Mouse (Mus musculus) limb, embryonic 15.5 days (tissue): ENCODE results near the gene Prap1. TPM values are rescaled to one million over a fixed set of nuclear protein-coding genes. Genes with fewer than 3 reads are reported as not detected.
A peak's percentile ranks its signal among the peaks of the same experiment; 100 is the strongest.

ENCODE experiments used
- ATAC-seq: fragments of 200-750 bp; cut with Nextera tagmentation; 2 replicates; pipeline ENCODE4 v1.8.0; 2017; ENCODE audit warnings: low read depth, moderate TSS enrichment; ENCODE audit not compliant: insufficient number of reproducible peaks, low FRiP score, low TSS enrichment
- H3K27ac ChIP-seq: fragments of 300-500 bp; sonication (generic); 2 replicates; pipeline ENCODE4 v1.5.1; 2015; ENCODE audit warnings: moderate library complexity, mild to moderate bottlenecking, inconsistent platforms
- H3K27me3 ChIP-seq: fragments of 300-500 bp; sonication (generic); 2 replicates; pipeline ENCODE4 v1.6.1; 2015; ENCODE audit warnings: inconsistent platforms
- H3K36me3 ChIP-seq: fragments of 300-500 bp; sonication (generic); 2 replicates; pipeline ENCODE4 v1.6.1; 2015; ENCODE audit warnings: inconsistent platforms
- H3K4me1 ChIP-seq: fragments of 300-500 bp; sonication (generic); 2 replicates; pipeline ENCODE4 v1.6.1; 2015; ENCODE audit warnings: inconsistent platforms
- H3K4me2 ChIP-seq: fragments of 300-500 bp; sonication (generic); 2 replicates; pipeline ENCODE4 v1.6.1; 2015; ENCODE audit warnings: mild to moderate bottlenecking, inconsistent platforms
- H3K4me3 ChIP-seq: fragments of 300-500 bp; sonication (generic); 2 replicates; pipeline ENCODE4 v1.5.1; 2015; ENCODE audit warnings: mild to moderate bottlenecking, inconsistent platforms
- H3K9ac ChIP-seq: fragments of 300-500 bp; sonication (generic); 2 replicates; pipeline ENCODE4 v1.6.1; 2015; ENCODE audit warnings: inconsistent platforms
- H3K9me3 ChIP-seq: fragments of 300-500 bp; sonication (generic); 2 replicates; pipeline ENCODE4 v1.6.1; 2016; ENCODE audit warnings: inconsistent platforms
- WGBS: fragments of 180-500 bp; shearing (Covaris S2); methylation state at CpG from one replicate; pipeline ENCODE4 v1.1.7; 2015; 5-methylcytosine and 5-hydroxymethylcytosine counted together
- polyA plus RNA-seq: library from polyadenylated mRNA; unstranded; fragments of >200 nt; fragmentation: Nextera tagmentation; extraction: Ambion mirVana; gene quantifications from 2 replicates; pipeline ENCODE4 v1.2.1, GENCODE M21; 2015

The Prap1 gene
- polyA plus RNA-seq, 1 experiment from 2014 or later, result not detected

- whole genome bisulfite sequencing, result 53% methylated on average over 5 of the region's 5 CpGs
- Histone ChIP-seq H3K4me2 (no peak overlapping the region), H3K36me3 (0 out of 2 replicates have a peak, but pooled peaks cover 3% of the 10 kb centered on the region), H3K9ac (no peak overlapping the region), H3K27ac (no peak overlapping the region), H3K27me3 (no peaks in the 10 kb centered on the region), H3K9me3 (no peaks in the 10 kb centered on the region), H3K4me1 (peaks cover 5% of the 10 kb centered on the region; the same call in 1 of the 2 replicates), H3K4me3 (no peak overlapping the region)
- no peak for ATAC-seq
Observed at GRCm38 (mm10) chr7:140094954-140095353, 1.8 kb downstream of the Prap1 start.

- peaks cover 5% of the 10 kb centered on the region; the same call in 1 of the 2 replicates for H3K4me1 ChIP-seq
- no peak for ATAC-seq
- no peaks in the 10 kb centered on the region for H3K9me3 ChIP-seq
- H3K9ac ChIP-seq, result no peak overlapping the region
- H3K27ac ChIP-seq, result no peak overlapping the region
- no peak overlapping the region for H3K4me2 ChIP-seq
- no peaks in the 10 kb centered on the region for H3K27me3 ChIP-seq
- 25% methylated on average over 1 of the region's 1 CpGs for WGBS
- H3K36me3 ChIP-seq, result 0 out of 2 replicates have a peak, but pooled peaks cover 3% of the 10 kb centered on the region
- no peak overlapping the region for H3K4me3 ChIP-seq
Observed at GRCm38 (mm10) chr7:140095556-140095955, 2.4 kb downstream of the Prap1 start.

- H3K4me3 ChIP-seq, result no peak overlapping the region
- H3K27me3 ChIP-seq, result no peaks in the 10 kb centered on the region
- no peak overlapping the region for H3K4me2 ChIP-seq
- H3K9me3 ChIP-seq, result no peaks in the 10 kb centered on the region
- no peak overlapping the region for H3K27ac ChIP-seq
- no peak for ATAC-seq
- no peak overlapping the region for H3K9ac ChIP-seq
- 0 out of 2 replicates have a peak, but pooled peaks cover 3% of the 10 kb centered on the region for H3K36me3 ChIP-seq
- peaks cover 5% of the 10 kb centered on the region; the same call in 1 of the 2 replicates for H3K4me1 ChIP-seq
Observed at GRCm38 (mm10) chr7:140096055-140096454, 2.9 kb downstream of the Prap1 start.

GRCm38 (mm10) chr7:140098466-140098865 lies 5.3 kb downstream of the Prap1 start:
- H3K4me2 ChIP-seq, result no peak overlapping the region
- no peak overlapping the region for H3K4me3 ChIP-seq
- peaks cover 19% of the 10 kb centered on the region for H3K4me1 ChIP-seq
- H3K9ac ChIP-seq, result no peak overlapping the region
- no peak overlapping the region for H3K27ac ChIP-seq
- H3K9me3 ChIP-seq, result no peaks in the 10 kb centered on the region
- ATAC-seq, result no peak
- no peaks in the 10 kb centered on the region for H3K27me3 ChIP-seq
- 0 out of 2 replicates have a peak, but pooled peaks cover 3% of the 10 kb centered on the region for H3K36me3 ChIP-seq
- WGBS, result 88% methylated on average over 1 of the region's 1 CpGs

- 74% methylated on average over 10 of the region's 10 CpGs for WGBS
- peak overlapping the region; percentile 49 for H3K4me3 ChIP-seq
- ATAC-seq, result no peak
Observed at GRCm38 (mm10) chr7:140101498-140101897, 8.3 kb downstream of the Prap1 start.

GRCm38 (mm10) chr7:140101993-140102860 lies 9.0 kb downstream of the Prap1 start, which contains the start of gene Fuom:
TSS of gene Fuom (minus strand) at chr7:140102441.
- Histone ChIP-seq H3K36me3 (peaks cover 23% of the 10 kb centered on the region), H3K27me3 (no peaks in the 10 kb centered on the region), H3K27ac (peak within 1 kb of the TSS; percentile 18; the same call in 1 of the 2 replicates), H3K4me3 (peak within 1 kb of the TSS; percentile 49), H3K4me1 (peaks cover 14% of the 10 kb centered on the region), H3K9ac (0 out of 2 replicates have a peak within 1 kb of the TSS, but pooled peaks have one; percentile 21), H3K4me2 (peak within 1 kb of the TSS; percentile 80), H3K9me3 (no peaks in the 10 kb centered on the region)
- WGBS, result under 1% methylated on average over 30 of the region's 30 CpGs
- peak; percentile 76 for ATAC-seq

More at GRCm38 (mm10) chr7:140101498-140101897, 8.3 kb downstream of the Prap1 start:
- no peaks in the 10 kb centered on the region for H3K27me3 ChIP-seq
- H3K4me1 ChIP-seq, result peaks cover 14% of the 10 kb centered on the region
- H3K9ac ChIP-seq, result 0 out of 2 replicates have a peak overlapping the region, but pooled peaks have one; percentile 21
- H3K27ac ChIP-seq, result no peak overlapping the region
- no peaks in the 10 kb centered on the region for H3K9me3 ChIP-seq
- peak overlapping the region; percentile 80 for H3K4me2 ChIP-seq
- peaks cover 17% of the 10 kb centered on the region for H3K36me3 ChIP-seq

GRCm38 (mm10) chr7:140104009-140104408 lies 10.8 kb downstream of the Prap1 start:
- Histone ChIP-seq H3K4me2 (no peak overlapping the region), H3K4me3 (no peak overlapping the region), H3K4me1 (peaks cover 14% of the 10 kb centered on the region), H3K9ac (no peak overlapping the region), H3K27ac (no peak overlapping the region), H3K9me3 (no peaks in the 10 kb centered on the region), H3K36me3 (peaks cover 38% of the 10 kb centered on the region), H3K27me3 (no peaks in the 10 kb centered on the region)
- 76% methylated on average over 4 of the region's 4 CpGs for WGBS
- no peak for ATAC-seq

- Histone ChIP-seq H3K4me3 (no peak overlapping the region), H3K36me3 (peaks cover 61% of the 10 kb centered on the region), H3K27ac (no peak overlapping the region), H3K9ac (no peak overlapping the region), H3K27me3 (no peaks in the 10 kb centered on the region), H3K9me3 (no peaks in the 10 kb centered on the region), H3K4me1 (0 out of 2 replicates have a peak, but pooled peaks cover 7% of the 10 kb centered on the region), H3K4me2 (no peak overlapping the region)
- 58% methylated on average over 3 of the region's 3 CpGs for WGBS
- ATAC-seq, result no peak
Observed at GRCm38 (mm10) chr7:140111943-140112342, 18.7 kb downstream of the Prap1 start.

GRCm38 (mm10) chr7:140115583-140116328 lies 22.6 kb downstream of the Prap1 start, which contains the start of gene Paox:
TSS of gene Paox (plus strand) at chr7:140115799.
- Histone ChIP-seq H3K27ac (peak within 1 kb of the TSS; percentile 91), H3K27me3 (no peaks in the 10 kb centered on the region), H3K4me1 (0 out of 2 replicates have a peak, but pooled peaks cover 7% of the 10 kb centered on the region), H3K4me3 (peak within 1 kb of the TSS; percentile 74), H3K9me3 (no peaks in the 10 kb centered on the region), H3K9ac (peak within 1 kb of the TSS; percentile 71), H3K4me2 (peak within 1 kb of the TSS; percentile 76), H3K36me3 (peaks cover 23% of the 10 kb centered on the region)
- WGBS, result under 1% methylated on average over 23 of the region's 23 CpGs
- ATAC-seq, result peak; percentile 79

GRCm38 (mm10) chr7:140116329-140117054 lies 23.3 kb downstream of the Prap1 start, which contains the start of gene Echs1:
TSS of gene Echs1 (minus strand) at chr7:140116476.
- Histone ChIP-seq H3K27ac (peak within 1 kb of the TSS; percentile 91), H3K9ac (peak within 1 kb of the TSS; percentile 71), H3K4me2 (peak within 1 kb of the TSS; percentile 76), H3K9me3 (no peaks in the 10 kb centered on the region), H3K27me3 (no peaks in the 10 kb centered on the region), H3K4me1 (0 out of 2 replicates have a peak, but pooled peaks cover 7% of the 10 kb centered on the region), H3K4me3 (peak within 1 kb of the TSS; percentile 74), H3K36me3 (peaks cover 15% of the 10 kb centered on the region)
- ATAC-seq, result peak; percentile 89
- WGBS, result 5% methylated on average over 28 of the region's 28 CpGs

- Histone ChIP-seq H3K4me2 (no peak overlapping the region), H3K9ac (no peak overlapping the region), H3K4me3 (no peak overlapping the region), H3K4me1 (peaks cover 4% of the 10 kb centered on the region), H3K27ac (no peak overlapping the region), H3K27me3 (no peaks in the 10 kb centered on the region), H3K36me3 (no peaks in the 10 kb centered on the region), H3K9me3 (no peaks in the 10 kb centered on the region)
- no peak for ATAC-seq
- 93% methylated on average over 2 of the region's 2 CpGs for WGBS
Observed at GRCm38 (mm10) chr7:140120484-140120883, 27.3 kb downstream of the Prap1 start.
